ENCODE assay signal across 29 mouse cellular contexts in genomic region chr12:64871103-64871502, GRCm38 (mm10).
"Had no signal": no experiment of that assay in that cellular context is flagged by ENCODE, and none has a peak within 500 bp of the region (broad histone marks: within the 10 kb centered on the region; RNA-seq: fewer than 3 reads in every experiment).

No protein-coding gene starts in this region.

- H3K9ac ChIP-seq: heart, embryonic 12.5 days; hindbrain, embryonic 12.5 days; hindbrain, embryonic 14.5 days; intestine, embryonic 15.5 days; limb, embryonic 12.5 days; liver, embryonic 13.5 days; liver, embryonic 15.5 days had no signal

- H3K36me3 ChIP-seq: heart, embryonic 10.5 days; heart, embryonic 12.5 days; hindbrain, embryonic 10.5 days; hindbrain, embryonic 12.5 days; intestine, embryonic 15.5 days; limb, embryonic 10.5 days; limb, embryonic 12.5 days; liver, embryonic 13.5 days; liver, embryonic 15.5 days had no signal

- ATAC-seq: hindbrain, embryonic 16.5 days; inflammation-experienced regulatory T-cells, adult 6 months; intestine, embryonic 15.5 days; intestine, postnatal 0 days had no signal

- H3K27me3 ChIP-seq: heart, embryonic 12.5 days; hindbrain, embryonic 12.5 days; intestine, embryonic 15.5 days; limb, embryonic 12.5 days; liver, embryonic 13.5 days; liver, embryonic 15.5 days had no signal

- H3K9me3 ChIP-seq: heart, embryonic 10.5 days; heart, embryonic 12.5 days; hindbrain, embryonic 10.5 days; hindbrain, embryonic 12.5 days; intestine, embryonic 15.5 days; limb, embryonic 10.5 days; limb, embryonic 12.5 days; liver, embryonic 15.5 days had no signal

- H3K4me2 ChIP-seq: heart, embryonic 12.5 days; hindbrain, embryonic 12.5 days; hindbrain, embryonic 14.5 days; intestine, embryonic 15.5 days; limb, embryonic 12.5 days; liver, embryonic 11.5 days; liver, embryonic 13.5 days; liver, embryonic 15.5 days had no signal

- H3K4me3 ChIP-seq: gastrocnemius, adult 2 months; heart, embryonic 10.5 days; heart, embryonic 12.5 days; hindbrain, embryonic 10.5 days; hindbrain, embryonic 12.5 days; intestine, embryonic 15.5 days; layer of hippocampus, adult 2 months; limb, embryonic 10.5 days; limb, embryonic 12.5 days; liver, embryonic 13.5 days; liver, embryonic 15.5 days had no signal

- DNase-seq: gastrocnemius, adult 2 months; gastrocnemius, postnatal 10 days; gastrocnemius, postnatal 25 days; heart, adult 18-20 months; heart, postnatal 10 days; heart, postnatal 4 days; kidney, adult 18-20 months; kidney, adult 8-10 months; kidney, postnatal 10 days; kidney, postnatal 25 days; kidney, postnatal 4 days; layer of hippocampus, adult 9-11 months; layer of hippocampus, postnatal 36 days; liver; liver, embryonic 13.5 days had no signal

- H3K27ac ChIP-seq: gastrocnemius, adult 2 months; heart, embryonic 10.5 days; hindbrain, embryonic 10.5 days; hindbrain, embryonic 12.5 days; hindbrain, embryonic 14.5 days; intestine, embryonic 15.5 days; layer of hippocampus, adult 2 months; limb, embryonic 10.5 days; limb, embryonic 12.5 days; liver, embryonic 13.5 days; liver, embryonic 15.5 days had no signal

- H3K4me1 ChIP-seq: heart, embryonic 10.5 days; heart, embryonic 12.5 days; hindbrain, embryonic 10.5 days; hindbrain, embryonic 12.5 days; intestine, embryonic 15.5 days; limb, embryonic 10.5 days; limb, embryonic 12.5 days; liver, embryonic 13.5 days; liver, embryonic 15.5 days had no signal
